Mouse (Mus musculus) kidney, postnatal 10 days (tissue): ENCODE data around the gene Slc29a3.
"Not testable (repeated sequence)": the region's sequence is repeated elsewhere in the genome, so short reads cannot be mapped to it uniquely, and the experiment has no call there.

ENCODE experiments used
- DNase-seq: peaks from one replicate; pipeline ENCODE4 v3.0.0; 2021; ENCODE audit warnings: mixed read lengths

The Slc29a3 gene

GRCm38 (mm10) chr10:60723345-60723744 is 29.2 kb downstream of the Slc29a3 start:
- no peak for DNase-seq

GRCm38 (mm10) chr10:60721640-60722039 is 31.0 kb downstream of the Slc29a3 start:
- no peak for DNase-seq

- DNase-seq = no peak
Observed at GRCm38 (mm10) chr10:60720461-60720860, 32.1 kb downstream of the Slc29a3 start.

- DNase-seq = no peak
Observed at GRCm38 (mm10) chr10:60718491-60718890, 34.1 kb downstream of the Slc29a3 start.

- DNase-seq = no peak
Observed at GRCm38 (mm10) chr10:60716449-60716848, 36.1 kb downstream of the Slc29a3 start.

- not testable (repeated sequence) for DNase-seq
Observed at GRCm38 (mm10) chr10:60712299-60712698, 40.3 kb downstream of the Slc29a3 start.

- DNase-seq = peak; percentile 62
Observed at GRCm38 (mm10) chr10:60708837-60709236, 43.8 kb downstream of the Slc29a3 start.

- no peak for DNase-seq
Observed at GRCm38 (mm10) chr10:60706268-60706667, 46.3 kb downstream of the Slc29a3 start.

GRCm38 (mm10) chr10:60705134-60705533 is 47.5 kb downstream of the Slc29a3 start:
- DNase-seq = no peak

GRCm38 (mm10) chr10:60697775-60698174 is 54.8 kb downstream of the Slc29a3 start:
- DNase-seq = no peak

- DNase-seq = peak; percentile 77
Observed at GRCm38 (mm10) chr10:60696975-60697374, 55.6 kb downstream of the Slc29a3 start.

- no peak for DNase-seq
Observed at GRCm38 (mm10) chr10:60696390-60696789, 56.2 kb downstream of the Slc29a3 start, which contains the start of gene Cdh23. TSS of gene Cdh23 (minus strand) at chr10:60696490.

- DNase-seq = no peak
Observed at GRCm38 (mm10) chr10:60691671-60692390, 60.8 kb downstream of the Slc29a3 start.

- DNase-seq = peak; percentile 48
Observed at GRCm38 (mm10) chr10:60690960-60691359, 61.6 kb downstream of the Slc29a3 start.

- no peak for DNase-seq
Observed at GRCm38 (mm10) chr10:60689396-60689795, 63.2 kb downstream of the Slc29a3 start.

- peak; percentile 76 for DNase-seq
Observed at GRCm38 (mm10) chr10:60687011-60687776, 65.4 kb downstream of the Slc29a3 start.

GRCm38 (mm10) chr10:60686641-60686975 is 66.0 kb downstream of the Slc29a3 start:
- no peak for DNase-seq

- DNase-seq = no peak
Observed at GRCm38 (mm10) chr10:60685764-60686640, 66.6 kb downstream of the Slc29a3 start.

GRCm38 (mm10) chr10:60678926-60679325 is 73.7 kb downstream of the Slc29a3 start:
- no peak for DNase-seq

GRCm38 (mm10) chr10:60677319-60677718 is 75.3 kb downstream of the Slc29a3 start:
- no peak for DNase-seq

- no peak for DNase-seq
Observed at GRCm38 (mm10) chr10:60670166-60670565, 82.4 kb downstream of the Slc29a3 start.

GRCm38 (mm10) chr10:60668591-60668990 is 84.0 kb downstream of the Slc29a3 start:
- DNase-seq = no peak
